Mouse (Mus musculus): ENCODE measurements around the gene Edem2. TPM values are rescaled to one million over a fixed set of nuclear protein-coding genes. Genes with fewer than 3 reads are reported as not detected.
A peak's percentile ranks its signal among the peaks of the same experiment; 100 is the strongest.
"Not testable (repeated sequence)": the region's sequence is repeated elsewhere in the genome, so short reads cannot be mapped to it uniquely, and the experiment has no call there.

The Edem2 gene
- polyA plus RNA-seq, 1 experiment from 2014 or later: 33.0 TPM

DNA sequence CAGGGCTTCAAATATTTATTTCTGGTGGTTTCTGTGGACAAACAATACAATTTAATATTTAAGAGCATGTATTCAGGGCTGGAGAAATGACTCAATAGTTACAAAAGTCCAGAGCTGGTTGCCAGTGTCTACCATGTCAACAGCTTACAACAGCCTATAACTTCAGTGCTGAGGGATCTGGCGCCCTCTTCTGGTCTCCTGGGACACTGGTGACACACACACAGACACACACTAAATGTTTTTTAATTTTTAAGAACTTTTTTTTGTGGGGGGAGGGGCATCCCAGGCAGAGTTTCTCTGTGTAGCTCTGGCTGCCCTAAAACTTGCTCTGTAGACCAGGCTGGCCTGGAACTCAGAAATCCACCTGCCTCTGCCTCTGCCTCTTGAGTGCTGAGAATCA, 26.5 kb upstream of the Edem2 start:
- WGBS: 4% methylated on average over 1 of the region's 1 CpGs
- H3K27ac ChIP-seq: no peak overlapping the region
- H3K4me2 ChIP-seq: no peak overlapping the region
- peaks cover 18% of the 10 kb centered on the region for H3K27me3 ChIP-seq
- ATAC-seq (ENCODE audit: low FRiP score): no peak
- no peak overlapping the region for H3K9ac ChIP-seq
- no peaks in the 10 kb centered on the region for H3K9me3 ChIP-seq
- H3K36me3 ChIP-seq (replicated peaks): no peaks in the 10 kb centered on the region
- H3K4me1 ChIP-seq: peaks cover 7% of the 10 kb centered on the region
- no peak overlapping the region for H3K4me3 ChIP-seq (replicated peaks)

DNA sequence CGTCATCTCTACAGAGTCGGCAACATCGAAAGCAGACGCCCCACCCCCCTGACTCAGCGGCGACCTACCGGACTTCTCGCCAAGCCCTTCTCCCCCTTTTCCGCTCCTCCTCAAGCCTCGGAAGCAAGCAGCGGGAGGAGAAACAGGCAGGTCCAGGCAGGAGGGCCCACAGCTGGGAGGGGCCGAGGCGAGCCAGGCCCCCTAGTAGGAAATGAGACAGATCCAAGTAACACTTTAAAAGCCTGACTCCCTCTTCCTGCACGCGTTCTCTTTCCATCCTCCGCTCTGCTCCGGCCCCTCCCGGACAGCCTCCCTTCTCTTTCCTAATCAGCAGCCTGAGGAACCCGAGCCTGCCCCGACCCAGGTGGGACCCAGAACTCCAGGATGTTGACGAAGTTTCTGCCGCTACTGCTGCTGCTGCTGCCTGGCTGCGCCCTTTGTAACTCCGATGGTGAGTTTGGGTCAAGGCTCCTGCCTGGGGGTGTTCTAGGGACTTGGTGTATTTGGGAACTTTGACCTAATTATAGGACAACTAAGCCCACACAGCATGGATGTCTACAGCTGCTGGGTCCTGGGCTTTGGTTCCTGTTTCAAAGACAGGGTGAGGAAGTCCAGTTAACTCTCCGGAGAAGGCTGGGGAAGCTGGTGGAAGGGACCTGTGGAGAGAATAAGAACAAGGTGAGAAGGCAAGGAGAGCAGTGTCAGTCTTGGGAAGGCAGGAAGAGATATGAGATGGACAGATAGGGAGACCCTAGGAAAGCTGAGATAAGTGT, 21.9 kb upstream of the Edem2 start, which contains the start of gene Procr:
TSS of gene Procr (plus strand) at position 104 of the 773 bp plus-strand sequence.
- Histone ChIP-seq H3K4me1 (peaks cover 9% of the 10 kb centered on the region), H3K4me2 (peak within 1 kb of the TSS; percentile 58), H3K9me3 (no peaks in the 10 kb centered on the region), H3K9ac (peak within 1 kb of the TSS; percentile 44), H3K27me3 (peaks cover 14% of the 10 kb centered on the region), H3K4me3 (replicated peaks) (peak within 1 kb of the TSS; percentile 32), H3K36me3 (replicated peaks) (no peaks in the 10 kb centered on the region), H3K27ac (no peak within 1 kb of the TSS)
- WGBS: 3% methylated on average over 25 of the region's 25 CpGs
- ATAC-seq (ENCODE audit: low FRiP score): no peak

DNA sequence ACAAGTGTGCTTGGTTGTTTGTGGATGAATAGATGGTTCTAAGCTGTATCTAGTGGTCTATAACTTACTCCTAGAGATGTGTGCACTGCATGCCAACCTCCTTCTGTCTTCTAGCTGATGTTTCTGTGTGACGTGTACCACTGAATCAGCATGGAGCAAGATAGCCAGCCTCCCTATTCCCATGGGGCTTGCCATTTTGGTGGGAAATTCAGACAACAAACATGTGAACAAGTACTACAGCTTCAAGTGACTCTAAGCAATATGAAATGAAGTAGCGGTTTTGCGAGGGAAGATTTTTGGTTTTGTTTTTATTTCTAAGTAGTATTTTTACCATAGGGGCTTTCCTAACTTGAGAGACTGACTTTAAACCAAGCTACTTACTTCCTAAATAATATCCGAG, 20.1 kb upstream of the Edem2 start:
- 85% methylated on average over 4 of the region's 4 CpGs for WGBS

DNA sequence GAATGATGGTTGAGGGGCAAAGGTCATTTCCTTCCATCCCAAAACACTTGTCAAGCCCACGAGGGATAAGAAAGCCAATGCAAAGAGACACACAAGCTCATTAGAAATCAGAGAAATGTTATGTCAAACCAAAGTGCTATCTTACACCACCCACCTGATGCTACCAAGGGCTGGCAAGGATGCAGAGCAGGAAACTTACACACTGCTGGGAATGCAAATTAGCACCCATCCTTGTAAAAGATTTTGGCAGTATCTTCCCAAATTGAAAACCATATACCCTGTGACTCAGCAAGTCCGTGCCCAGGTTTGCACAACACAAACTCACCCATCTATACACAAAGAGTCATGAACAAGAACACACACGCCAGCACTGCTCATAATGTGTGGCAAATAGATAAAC, 16.2 kb upstream of the Edem2 start:
- Histone ChIP-seq H3K27ac (no peak overlapping the region), H3K36me3 (replicated peaks) (no peaks in the 10 kb centered on the region), H3K4me1 (no peaks in the 10 kb centered on the region), H3K4me3 (replicated peaks) (no peak overlapping the region), H3K27me3 (no peaks in the 10 kb centered on the region), H3K4me2 (no peak overlapping the region), H3K9me3 (no peaks in the 10 kb centered on the region), H3K9ac (no peak overlapping the region)
- ATAC-seq (ENCODE audit: low FRiP score): no peak
- 76% methylated on average over 3 of the region's 3 CpGs for WGBS

More for the DNA sequence above, 20.1 kb upstream of the Edem2 start:
- Histone ChIP-seq H3K4me1 (peaks cover 9% of the 10 kb centered on the region), H3K36me3 (replicated peaks) (no peaks in the 10 kb centered on the region), H3K9me3 (no peaks in the 10 kb centered on the region), H3K27ac (no peak overlapping the region), H3K4me3 (replicated peaks) (no peak overlapping the region), H3K4me2 (no peak overlapping the region), H3K27me3 (peaks cover 14% of the 10 kb centered on the region), H3K9ac (no peak overlapping the region)
- ATAC-seq (ENCODE audit: low FRiP score): no peak

DNA sequence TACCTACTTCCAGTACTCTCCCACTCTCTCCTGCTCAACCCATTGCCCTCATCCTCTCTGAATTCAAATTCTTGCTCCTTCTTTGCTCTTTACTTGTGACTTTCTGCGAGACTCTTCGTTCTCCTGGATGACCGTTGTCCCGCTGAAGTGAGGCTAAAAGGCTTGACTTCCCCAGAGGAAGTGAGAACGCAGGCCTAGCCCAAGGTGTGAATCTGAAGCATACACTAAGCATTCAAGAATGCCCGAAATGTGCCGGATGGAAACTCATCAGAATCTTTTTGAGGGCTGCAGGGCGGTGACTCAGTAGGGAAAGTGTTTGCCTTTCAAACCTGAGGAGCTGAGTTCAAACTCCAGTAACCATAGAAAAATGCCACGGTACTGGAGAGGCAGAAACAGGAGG, 14.1 kb upstream of the Edem2 start:
- 96% methylated on average over 9 of the region's 9 CpGs for WGBS
- H3K4me3 ChIP-seq (replicated peaks): no peak overlapping the region
- no peak overlapping the region for H3K9ac ChIP-seq
- H3K27me3 ChIP-seq: no peaks in the 10 kb centered on the region
- no peak overlapping the region for H3K4me2 ChIP-seq
- no peaks in the 10 kb centered on the region for H3K36me3 ChIP-seq (replicated peaks)
- no peak overlapping the region for H3K27ac ChIP-seq
- ATAC-seq (ENCODE audit: low FRiP score): no peak
- H3K4me1 ChIP-seq: no peaks in the 10 kb centered on the region
- H3K9me3 ChIP-seq: no peaks in the 10 kb centered on the region

DNA sequence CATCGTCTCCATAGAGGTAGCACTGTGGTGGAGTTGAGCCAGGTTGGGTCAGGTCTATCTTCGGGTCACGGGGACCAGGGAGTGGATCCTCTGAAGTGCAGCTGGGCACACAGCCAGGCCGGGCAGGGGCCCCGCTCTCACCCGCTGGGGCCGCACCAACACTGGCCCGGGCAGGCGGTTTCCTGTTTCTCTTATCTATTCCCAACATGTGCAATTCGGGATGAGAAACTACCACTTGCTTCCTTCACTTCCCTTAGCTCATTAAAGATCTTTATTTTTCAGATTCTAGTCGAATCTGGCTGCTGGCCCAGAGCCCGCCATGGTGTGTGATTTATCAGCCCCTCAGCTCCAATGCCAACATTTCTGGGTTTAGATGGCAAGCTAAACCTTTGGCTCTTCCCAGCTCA, 13.7 kb upstream of the Edem2 start:
- Histone ChIP-seq H3K4me3 (replicated peaks) (no peak overlapping the region), H3K9ac (no peak overlapping the region), H3K36me3 (replicated peaks) (no peaks in the 10 kb centered on the region), H3K27ac (no peak overlapping the region), H3K9me3 (no peaks in the 10 kb centered on the region), H3K4me2 (no peak overlapping the region), H3K27me3 (no peaks in the 10 kb centered on the region), H3K4me1 (no peaks in the 10 kb centered on the region)
- 86% methylated on average over 12 of the region's 12 CpGs for WGBS
- no peak for ATAC-seq (ENCODE audit: low FRiP score)

DNA sequence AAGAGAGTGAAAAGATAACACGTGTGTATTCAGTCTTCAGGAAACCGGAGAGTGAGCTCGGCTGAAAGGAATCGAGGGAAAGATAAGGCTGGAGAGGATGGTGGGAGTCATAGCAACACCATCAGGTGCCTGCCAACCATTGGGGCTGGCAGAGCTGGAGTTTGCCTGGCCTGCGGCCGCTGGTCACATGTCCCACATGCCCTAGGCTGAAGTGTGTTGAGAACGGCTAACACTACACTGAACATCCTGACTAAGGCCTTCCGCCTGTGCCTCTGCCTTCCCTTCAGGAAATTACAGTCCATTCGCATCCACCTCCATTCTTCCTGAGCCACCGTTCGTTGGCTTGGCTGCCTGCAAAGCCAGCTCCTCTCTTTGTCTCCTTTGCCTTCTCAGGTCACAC, 12.9 kb upstream of the Edem2 start:
- Histone ChIP-seq H3K4me1 (no peaks in the 10 kb centered on the region), H3K4me2 (no peak overlapping the region), H3K9ac (no peak overlapping the region), H3K4me3 (replicated peaks) (no peak overlapping the region), H3K27me3 (no peaks in the 10 kb centered on the region), H3K27ac (no peak overlapping the region), H3K36me3 (replicated peaks) (no peaks in the 10 kb centered on the region), H3K9me3 (no peaks in the 10 kb centered on the region)
- WGBS: 89% methylated on average over 11 of the region's 11 CpGs
- no peak for ATAC-seq (ENCODE audit: low FRiP score)

DNA sequence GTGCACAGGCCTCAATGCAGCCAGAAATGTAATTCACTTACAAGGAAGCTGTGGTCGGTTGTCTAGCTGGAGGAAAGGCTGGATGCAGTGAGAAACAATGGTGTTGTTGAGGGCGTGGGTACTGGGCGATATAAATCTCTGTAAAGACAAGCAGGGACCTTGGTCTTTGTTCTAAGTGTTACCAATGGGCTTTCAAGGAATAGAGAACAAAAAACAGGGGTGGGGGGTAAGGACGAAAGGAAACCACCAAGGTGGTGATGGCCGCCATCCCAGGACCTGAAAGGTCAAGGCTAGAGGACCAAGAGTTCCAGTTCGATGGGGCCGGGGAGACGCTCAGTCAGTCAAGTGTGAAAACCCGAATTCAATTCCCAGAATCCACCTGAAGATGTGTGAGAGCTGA, 8.5 kb upstream of the Edem2 start:
- Histone ChIP-seq H3K4me2 (no peak overlapping the region), H3K27ac (no peak overlapping the region), H3K4me1 (no peaks in the 10 kb centered on the region), H3K9me3 (no peaks in the 10 kb centered on the region), H3K9ac (no peak overlapping the region), H3K4me3 (replicated peaks) (no peak overlapping the region), H3K27me3 (no peaks in the 10 kb centered on the region), H3K36me3 (replicated peaks) (no peaks in the 10 kb centered on the region)
- ATAC-seq (ENCODE audit: low FRiP score): no peak
- WGBS: 77% methylated on average over 9 of the region's 9 CpGs

DNA sequence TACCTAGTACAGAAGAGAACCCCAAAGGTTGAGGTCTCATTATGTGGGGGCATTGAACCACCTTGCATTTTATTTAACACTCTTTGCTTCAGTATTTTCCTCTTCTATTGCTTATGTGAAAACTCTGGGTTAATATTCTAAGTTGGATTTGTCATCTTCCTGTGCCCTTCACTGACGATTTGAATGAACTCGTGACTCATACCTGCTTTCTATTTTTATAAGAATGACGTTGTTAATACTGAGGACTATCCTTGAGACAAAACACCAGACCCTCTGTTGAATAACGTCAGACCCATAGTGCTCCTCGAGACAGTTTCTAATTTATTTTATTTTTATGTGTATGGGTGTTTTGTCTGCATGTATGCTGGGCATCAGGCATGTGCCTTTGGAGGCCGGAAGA, 7.7 kb upstream of the Edem2 start:
- no peaks in the 10 kb centered on the region for H3K27me3 ChIP-seq
- no peaks in the 10 kb centered on the region for H3K36me3 ChIP-seq (replicated peaks)
- H3K4me1 ChIP-seq: no peaks in the 10 kb centered on the region
- no peaks in the 10 kb centered on the region for H3K9me3 ChIP-seq
- WGBS: 86% methylated on average over 6 of the region's 6 CpGs
- no peak for ATAC-seq (ENCODE audit: low FRiP score)
- no peak overlapping the region for H3K4me3 ChIP-seq (replicated peaks)
- H3K9ac ChIP-seq: no peak overlapping the region
- H3K27ac ChIP-seq: no peak overlapping the region
- no peak overlapping the region for H3K4me2 ChIP-seq

DNA sequence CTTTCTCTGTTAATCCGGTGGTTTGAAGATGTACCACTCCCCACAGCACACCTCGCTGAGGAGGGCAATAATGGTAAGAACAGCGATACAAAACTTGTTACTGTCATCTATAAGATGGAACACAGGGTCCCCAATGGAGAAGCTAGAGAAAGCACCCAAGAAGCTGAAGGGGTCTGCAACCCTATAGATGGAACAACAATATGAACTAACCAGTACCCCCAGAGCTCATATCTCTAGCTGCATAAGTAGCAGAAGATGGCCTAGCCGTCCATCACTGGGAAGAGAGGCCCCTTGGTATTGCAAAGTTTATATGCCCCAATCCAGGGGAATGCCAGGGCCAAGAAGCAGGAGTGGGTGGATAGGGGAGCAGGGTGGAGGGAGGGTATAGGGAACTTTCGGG, 6.5 kb upstream of the Edem2 start, which contains the start of gene Gm17581:
TSS of gene Gm17581 (minus strand) at position 101 of the 400 bp plus-strand sequence.
- H3K4me1 ChIP-seq; H3K27ac ChIP-seq; H3K4me2 ChIP-seq; ATAC-seq (ENCODE audit: low FRiP score); H3K4me3 ChIP-seq (replicated peaks); H3K36me3 ChIP-seq (replicated peaks); H3K27me3 ChIP-seq; H3K9ac ChIP-seq; H3K9me3 ChIP-seq: not testable (repeated sequence)
- 84% methylated on average over 5 of the region's 5 CpGs for WGBS

DNA sequence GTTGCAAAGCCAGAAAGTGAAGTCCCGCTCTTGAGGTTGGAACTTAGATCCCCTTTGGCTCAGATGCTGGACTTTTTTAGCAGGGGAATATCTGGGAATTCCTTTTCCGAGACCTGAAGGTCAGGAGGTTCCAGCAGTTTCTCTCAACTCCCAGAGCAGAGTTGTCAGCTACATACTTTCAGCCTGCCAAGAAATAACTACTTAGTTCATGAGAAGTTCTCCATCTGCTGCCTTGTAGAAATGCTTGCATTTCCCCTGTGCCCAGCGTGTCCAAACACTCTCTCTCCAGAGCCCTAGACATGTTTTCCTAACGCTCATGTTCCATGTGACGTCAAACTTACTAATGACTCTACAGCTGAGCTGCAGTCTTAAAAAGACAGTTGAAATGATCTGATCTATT, 5.8 kb upstream of the Edem2 start:
- no peak for ATAC-seq (ENCODE audit: low FRiP score)
- no peak overlapping the region for H3K9ac ChIP-seq
- WGBS: 83% methylated on average over 5 of the region's 5 CpGs
- H3K4me3 ChIP-seq (replicated peaks): no peak overlapping the region
- H3K27ac ChIP-seq: no peak overlapping the region
- no peaks in the 10 kb centered on the region for H3K4me1 ChIP-seq
- H3K4me2 ChIP-seq: no peak overlapping the region
- no peaks in the 10 kb centered on the region for H3K27me3 ChIP-seq
- no peaks in the 10 kb centered on the region for H3K9me3 ChIP-seq
- H3K36me3 ChIP-seq (replicated peaks): no peaks in the 10 kb centered on the region

DNA sequence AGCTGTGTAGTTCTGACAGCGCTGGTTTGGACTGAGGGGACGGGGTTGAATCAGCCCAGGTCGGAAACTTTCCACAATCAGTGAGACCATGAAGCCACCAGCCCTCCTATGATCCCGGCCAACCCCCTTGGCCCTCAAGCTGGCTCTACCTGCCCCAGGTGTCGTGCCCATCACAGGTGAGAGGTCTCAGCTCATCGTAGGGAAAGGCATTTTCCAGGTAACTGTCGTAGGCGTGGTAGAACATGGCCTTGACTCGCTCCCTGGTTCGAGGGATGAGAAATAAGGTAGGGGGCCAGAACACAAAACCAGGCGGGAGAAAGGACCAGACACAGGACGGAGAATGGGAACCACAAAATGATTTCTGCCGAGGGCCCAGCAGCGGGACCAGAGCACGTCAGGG, 533 bp downstream of the Edem2 start:
- H3K27me3 ChIP-seq: no peaks in the 10 kb centered on the region
- H3K36me3 ChIP-seq (replicated peaks): no peaks in the 10 kb centered on the region
- H3K27ac ChIP-seq: peak overlapping the region; percentile 54; the same call in 1 of the 2 replicates
- ATAC-seq (ENCODE audit: low FRiP score): 0 out of 2 replicates have a peak, but pooled peaks have one; percentile 5
- 6% methylated on average over 15 of the region's 15 CpGs for WGBS
- H3K9me3 ChIP-seq: no peaks in the 10 kb centered on the region
- H3K9ac ChIP-seq: peak overlapping the region; percentile 85
- H3K4me2 ChIP-seq: peak overlapping the region; percentile 96
- H3K4me3 ChIP-seq (replicated peaks): peak overlapping the region; percentile 94
- H3K4me1 ChIP-seq: peaks cover 12% of the 10 kb centered on the region

DNA sequence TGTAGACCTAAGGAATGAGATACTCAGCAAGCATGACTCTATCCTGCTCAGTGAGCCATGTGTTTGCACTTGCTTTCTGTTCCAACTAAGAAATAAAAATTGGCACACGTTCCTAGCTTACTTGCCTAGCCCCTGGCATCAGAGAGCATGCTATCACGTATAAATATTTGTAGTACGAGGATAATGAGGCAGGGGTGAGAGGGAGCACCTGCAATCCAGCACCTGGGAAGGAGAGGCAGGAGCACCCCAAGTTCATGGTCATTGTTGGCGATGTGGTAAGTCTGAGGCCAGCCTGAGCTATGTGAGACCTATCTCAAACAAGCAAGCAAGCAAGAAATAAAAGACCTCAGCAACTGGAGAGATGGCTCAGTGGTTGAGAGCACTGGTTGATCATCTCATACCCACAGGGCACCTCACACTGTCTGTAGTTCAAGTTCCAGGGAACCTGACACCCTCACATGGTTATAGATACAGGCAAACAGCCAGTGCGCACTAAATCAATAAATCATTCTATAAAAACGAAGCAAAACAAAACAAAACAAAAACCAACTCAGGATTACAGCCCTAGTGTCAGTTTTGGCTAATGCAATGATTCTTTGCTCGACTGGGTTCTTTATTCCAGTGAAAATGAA, 1.4 kb downstream of the Edem2 start:
- no peak for ATAC-seq (ENCODE audit: low FRiP score)
- H3K4me3 ChIP-seq (replicated peaks): no peak overlapping the region
- no peaks in the 10 kb centered on the region for H3K36me3 ChIP-seq (replicated peaks)
- H3K4me2 ChIP-seq: peak overlapping the region; percentile 96; the same call in 1 of the 2 replicates
- 82% methylated on average over 7 of the region's 7 CpGs for WGBS
- peaks cover 12% of the 10 kb centered on the region for H3K4me1 ChIP-seq
- no peak overlapping the region for H3K27ac ChIP-seq
- H3K9me3 ChIP-seq: no peaks in the 10 kb centered on the region
- no peak overlapping the region for H3K9ac ChIP-seq
- no peaks in the 10 kb centered on the region for H3K27me3 ChIP-seq
